Mouse (Mus musculus): ENCODE data around the gene Plvap. TPM values are rescaled to one million over a fixed set of nuclear protein-coding genes. Genes with fewer than 3 reads are reported as not detected.
"Not testable (repeated sequence)": the region's sequence is repeated elsewhere in the genome, so short reads cannot be mapped to it uniquely, and the experiment has no call there.

The Plvap gene
- total RNA-seq, 1 experiment from 2014 or later = not detected

DNA sequence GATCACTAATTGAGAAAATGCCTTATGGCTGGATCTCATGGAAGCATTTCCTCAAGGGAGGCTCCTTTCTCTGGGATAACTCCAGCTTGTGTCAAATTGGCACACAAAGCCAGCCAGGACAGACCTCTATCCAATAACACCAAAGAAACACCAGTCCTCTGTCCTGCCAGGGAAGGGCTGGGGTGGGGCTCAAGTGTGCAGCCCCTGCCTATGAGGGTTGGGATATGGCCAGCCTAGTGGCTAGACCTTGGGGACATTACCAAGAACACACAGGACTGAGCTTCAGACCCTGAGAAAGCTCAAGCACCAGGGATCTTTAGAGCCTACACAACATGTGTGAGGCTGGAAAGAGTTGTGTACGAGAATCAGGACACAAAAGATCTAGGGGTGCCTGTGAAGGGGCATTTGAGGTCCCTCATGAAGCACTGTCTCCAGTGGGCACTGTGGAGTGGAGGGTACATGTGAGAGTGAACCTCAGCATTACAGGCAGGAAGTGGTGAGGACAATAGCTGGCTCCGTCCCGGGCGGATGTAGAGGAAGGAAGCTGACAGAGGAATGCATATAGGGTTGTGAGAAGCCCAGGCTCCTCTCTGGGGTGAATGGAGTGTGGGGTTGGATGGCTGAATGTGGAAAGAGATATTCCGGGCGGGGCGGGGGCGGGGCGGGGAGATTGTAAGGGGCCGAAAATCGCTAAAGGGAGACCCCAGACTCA is 17.0 kb upstream of the Plvap start:
- ATAC-seq (ENCODE audit: extremely low read depth, insufficient number of reproducible peaks, low FRiP score, poor library complexity, severe bottlenecking) = peak; percentile 48; the same call in 1 of the 2 replicates

DNA sequence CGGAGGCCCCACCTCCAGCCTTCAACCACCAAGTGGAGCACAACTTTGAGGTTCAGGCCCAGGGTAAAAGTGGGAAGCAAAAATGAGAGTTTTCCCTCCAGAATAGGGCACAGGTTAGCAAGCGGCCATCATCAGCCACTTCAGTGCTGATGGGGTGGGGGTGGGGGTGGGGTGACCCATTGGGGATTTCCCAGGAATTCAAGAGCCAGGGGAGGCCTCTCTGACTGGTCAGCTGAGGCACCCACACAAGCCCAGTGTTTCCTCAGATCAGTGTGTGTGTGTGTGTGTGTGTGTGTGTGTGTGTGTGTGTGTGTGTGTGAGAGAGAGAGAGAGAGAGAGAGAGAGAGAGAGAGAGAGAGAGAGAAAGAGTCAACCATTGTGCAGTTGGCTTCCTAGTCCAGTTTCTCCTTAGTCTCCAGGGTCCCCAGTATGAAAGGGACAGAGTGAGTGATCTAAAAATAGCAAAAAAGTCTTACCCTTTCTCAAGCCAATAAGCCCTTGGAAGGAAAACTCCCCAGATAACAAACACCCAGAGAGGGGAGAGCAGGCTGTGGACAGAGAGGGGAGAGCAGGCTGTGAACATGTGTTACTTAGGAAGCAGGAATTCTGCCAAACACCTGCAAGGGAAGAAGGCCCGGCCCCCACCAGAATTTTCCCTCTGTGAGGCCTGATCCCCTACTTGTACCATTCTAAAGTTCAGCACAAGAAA is 15.8 kb upstream of the Plvap start:
- no peak for ATAC-seq (ENCODE audit: extremely low read depth, insufficient number of reproducible peaks, low FRiP score, poor library complexity, severe bottlenecking)

DNA sequence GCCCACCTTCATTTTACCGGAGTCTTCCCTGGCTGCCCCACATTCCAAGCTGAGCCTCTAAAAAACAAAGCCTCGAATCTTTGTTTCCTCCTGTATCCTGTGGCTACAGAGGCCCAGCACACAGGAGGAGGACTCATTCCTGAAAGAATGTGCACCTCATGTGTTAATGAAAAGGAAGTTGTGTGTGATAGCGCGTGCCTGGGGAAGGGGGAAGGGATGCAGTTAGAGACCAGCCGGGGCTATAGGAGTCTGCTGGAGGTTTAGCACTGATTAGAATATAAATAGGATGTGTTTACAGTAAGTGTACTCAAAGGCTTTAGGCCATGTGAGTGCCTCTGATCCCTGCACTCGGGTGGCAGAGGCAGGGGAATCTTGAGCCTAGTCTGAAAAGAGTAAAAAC is 14.7 kb upstream of the Plvap start:
- no peak for ATAC-seq (ENCODE audit: extremely low read depth, insufficient number of reproducible peaks, low FRiP score, poor library complexity, severe bottlenecking)

DNA sequence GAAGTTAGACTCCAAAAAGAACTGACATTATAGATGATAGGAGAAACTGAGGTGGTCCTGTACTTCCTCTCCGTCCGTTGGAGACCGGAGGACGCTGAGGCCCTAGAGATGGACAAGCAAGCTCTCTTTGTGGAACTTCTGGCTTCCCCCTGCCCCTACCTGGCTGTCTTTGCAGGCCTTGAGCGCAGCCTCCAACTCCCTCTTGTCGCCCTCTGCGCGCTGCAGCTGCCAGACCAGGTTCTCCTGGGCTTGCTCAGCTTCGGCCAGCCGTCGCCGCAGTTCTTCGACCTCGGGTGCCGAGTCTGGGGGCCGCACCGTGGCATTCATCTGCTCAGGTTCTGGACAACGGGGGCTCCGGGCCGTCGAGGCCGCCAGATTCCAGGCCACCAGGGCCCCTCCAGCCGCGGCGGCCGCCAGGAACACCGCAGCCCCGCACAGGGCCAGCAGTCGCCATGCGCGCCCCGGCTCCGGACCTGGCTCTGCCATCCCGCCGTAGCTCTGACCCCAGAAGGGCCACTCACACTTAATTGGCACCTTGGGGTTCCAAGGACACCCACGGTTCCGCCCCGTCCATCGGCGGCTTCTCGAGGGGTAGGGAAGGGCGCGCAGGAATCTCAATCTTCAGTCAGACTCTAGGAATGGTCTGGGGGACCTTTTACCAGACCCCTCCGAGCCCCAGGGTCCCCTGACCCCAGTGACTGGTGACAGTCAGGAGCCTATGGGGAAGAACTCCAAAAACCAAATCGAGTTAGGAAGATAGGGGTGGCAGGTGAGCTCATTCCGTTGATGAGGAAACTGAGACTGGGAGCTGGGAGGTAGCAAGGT is 13.9 kb upstream of the Plvap start, which contains the start of gene Ccdc194:
TSS of gene Ccdc194 (minus strand) at position 486 of the 825 bp plus-strand sequence.
- no peak for ATAC-seq (ENCODE audit: extremely low read depth, insufficient number of reproducible peaks, low FRiP score, poor library complexity, severe bottlenecking)

GRCm38 (mm10) chr8:71521634-71522033 is 10.1 kb upstream of the Plvap start:
- peak; percentile 80 for ATAC-seq (ENCODE audit: extremely low read depth, insufficient number of reproducible peaks, low FRiP score, poor library complexity, severe bottlenecking)

DNA sequence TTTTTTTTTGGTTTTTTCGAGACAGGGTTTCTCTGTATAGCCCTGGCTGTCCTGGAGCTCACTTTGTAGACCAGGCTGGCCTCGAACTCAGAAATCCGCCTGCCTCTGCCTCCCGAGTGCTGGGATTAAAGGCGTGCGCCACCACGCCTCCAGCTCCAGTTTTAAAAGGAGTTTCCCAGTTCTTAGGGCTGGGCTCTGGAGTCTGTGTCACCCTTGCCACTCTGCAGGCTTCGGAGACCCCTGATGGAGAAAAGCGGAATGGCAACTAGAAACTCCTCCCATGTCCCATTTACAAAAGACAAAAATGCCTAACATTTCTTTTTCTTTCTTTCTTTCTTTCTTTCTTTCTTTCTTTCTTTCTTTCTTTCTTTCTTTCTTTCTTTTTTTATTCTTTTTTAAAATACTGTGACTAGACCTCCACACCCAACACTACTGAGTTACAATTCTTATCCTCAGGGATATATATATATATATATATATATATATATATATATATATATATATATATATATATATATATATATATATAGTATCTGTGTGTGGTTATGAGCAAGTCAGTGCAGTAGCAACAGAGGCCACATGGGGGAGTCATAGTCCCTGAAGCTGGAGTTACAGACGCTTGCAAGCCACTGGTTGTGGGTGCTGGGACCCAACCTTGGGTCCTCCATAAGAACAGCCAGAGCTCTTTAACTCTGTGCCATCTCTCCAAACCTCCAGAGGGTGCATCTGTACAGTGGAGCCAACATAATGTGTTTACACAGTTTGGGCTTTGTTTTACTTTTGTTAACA is 7.7 kb upstream of the Plvap start:
- not testable (repeated sequence) for ATAC-seq (ENCODE audit: extremely low read depth, insufficient number of reproducible peaks, low FRiP score, poor library complexity, severe bottlenecking)

GRCm38 (mm10) chr8:71516786-71517185 is 5.2 kb upstream of the Plvap start:
- no peak for ATAC-seq (ENCODE audit: extremely low read depth, insufficient number of reproducible peaks, low FRiP score, poor library complexity, severe bottlenecking)

- no peak for ATAC-seq (ENCODE audit: extremely low read depth, insufficient number of reproducible peaks, low FRiP score, poor library complexity, severe bottlenecking)
Measured at GRCm38 (mm10) chr8:71515043-71515442, 3.5 kb upstream of the Plvap start.

DNA sequence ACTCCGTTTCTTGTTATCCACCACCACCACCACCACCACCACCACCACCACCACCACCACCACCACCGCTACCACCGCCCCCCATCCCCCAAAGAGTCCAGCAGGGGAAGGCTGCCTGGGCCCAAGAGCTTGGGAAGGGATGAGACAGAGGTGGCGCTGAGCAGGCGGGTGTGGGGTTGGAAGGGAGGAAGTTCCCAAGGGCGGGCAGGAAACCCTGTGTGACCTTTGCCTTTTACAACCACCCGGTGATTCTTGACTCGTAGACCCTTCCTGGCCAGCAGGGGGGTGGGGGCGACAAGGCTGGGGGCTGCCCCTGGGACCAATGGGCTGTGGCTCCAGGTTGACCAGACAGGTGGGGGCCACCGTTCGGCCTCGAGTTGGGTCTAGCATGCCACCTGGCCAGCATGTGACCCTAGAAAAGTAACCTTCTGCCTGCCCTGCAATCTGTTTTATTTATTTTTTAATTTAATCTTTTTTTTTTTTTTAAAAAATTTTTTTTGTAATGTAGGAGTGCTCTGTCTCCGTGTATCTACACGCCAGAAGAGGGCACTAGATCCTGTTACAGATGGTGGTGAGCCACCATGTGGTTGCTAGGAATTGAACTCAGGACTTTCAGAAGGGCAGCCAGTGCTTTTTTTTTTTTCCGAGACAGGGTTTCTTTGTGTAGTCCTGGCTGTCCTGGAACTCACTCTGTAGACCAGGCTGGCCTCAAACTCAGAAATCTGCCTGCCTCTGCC is 1.6 kb upstream of the Plvap start:
- ATAC-seq (ENCODE audit: extremely low read depth, insufficient number of reproducible peaks, low FRiP score, poor library complexity, severe bottlenecking) = no peak

GRCm38 (mm10) chr8:71509316-71509715 is 2.2 kb downstream of the Plvap start:
- ATAC-seq (ENCODE audit: extremely low read depth, insufficient number of reproducible peaks, low FRiP score, poor library complexity, severe bottlenecking) = no peak

DNA sequence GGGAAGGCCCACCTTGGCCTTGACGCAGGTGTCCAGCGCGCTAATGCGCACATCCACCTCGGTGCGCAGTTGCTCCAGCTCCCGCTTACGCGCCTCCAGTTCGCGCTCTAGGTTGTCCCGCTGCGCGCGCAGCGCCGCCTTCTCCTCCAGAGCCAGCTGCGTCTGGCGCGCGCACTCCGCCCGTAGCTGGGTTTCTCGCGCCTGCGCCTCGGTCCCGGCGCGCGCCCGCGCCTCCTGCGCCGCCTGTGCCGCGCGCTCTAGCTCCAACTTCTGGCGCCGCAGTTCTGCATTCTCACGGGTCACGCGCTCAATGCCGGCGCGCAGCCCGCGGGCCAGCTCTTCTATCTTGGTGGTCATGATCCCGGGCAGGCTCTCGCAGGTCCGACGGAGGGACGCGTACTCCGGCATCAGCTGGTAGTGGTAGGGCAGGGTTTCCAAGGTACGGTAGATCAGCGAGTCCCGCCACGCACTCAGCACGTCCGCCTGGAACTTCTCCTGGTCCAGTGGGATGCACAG is 3.9 kb downstream of the Plvap start:
- no peak for ATAC-seq (ENCODE audit: extremely low read depth, insufficient number of reproducible peaks, low FRiP score, poor library complexity, severe bottlenecking)

DNA sequence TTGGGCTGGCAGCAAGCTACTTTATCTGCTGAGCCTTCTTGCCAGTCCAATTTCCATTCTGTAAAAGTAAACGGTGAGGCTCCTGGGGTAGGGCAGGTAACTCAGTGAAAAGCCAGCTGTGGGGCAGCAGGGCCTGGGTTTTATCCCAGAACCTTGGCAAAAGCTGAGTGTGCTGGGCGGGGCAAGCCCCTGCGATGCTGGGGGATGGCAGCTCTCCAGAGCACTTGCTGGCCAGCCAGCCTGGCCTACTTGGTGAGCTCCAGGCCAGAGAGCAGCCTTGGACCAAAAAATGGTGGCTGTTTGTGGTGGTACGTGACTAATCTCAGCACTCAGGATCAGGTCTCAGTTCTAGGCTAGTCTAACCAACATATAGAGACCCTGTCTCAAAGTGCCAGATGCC is 5.6 kb downstream of the Plvap start:
- ATAC-seq (ENCODE audit: extremely low read depth, insufficient number of reproducible peaks, low FRiP score, poor library complexity, severe bottlenecking) = no peak

DNA sequence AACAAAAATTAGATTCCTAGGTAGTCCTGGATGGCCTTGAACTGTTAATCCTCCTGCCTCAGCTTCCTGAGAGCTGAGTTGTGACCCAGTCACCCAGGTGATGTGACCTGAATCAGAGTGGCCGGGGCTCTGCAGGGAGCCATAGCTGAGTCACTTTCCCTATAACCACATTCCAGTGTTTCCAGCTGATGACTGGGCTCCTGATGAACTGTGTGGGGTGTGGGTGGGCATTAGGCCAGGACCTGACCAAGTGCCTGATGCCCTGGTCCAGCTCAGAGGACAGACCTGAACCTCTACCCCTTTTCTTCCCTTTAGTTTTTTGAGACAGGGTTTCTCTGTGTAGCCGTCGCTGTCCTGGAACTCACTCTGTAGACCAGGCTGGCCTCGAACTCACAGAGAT is 6.2 kb downstream of the Plvap start:
- no peak for ATAC-seq (ENCODE audit: extremely low read depth, insufficient number of reproducible peaks, low FRiP score, poor library complexity, severe bottlenecking)

DNA sequence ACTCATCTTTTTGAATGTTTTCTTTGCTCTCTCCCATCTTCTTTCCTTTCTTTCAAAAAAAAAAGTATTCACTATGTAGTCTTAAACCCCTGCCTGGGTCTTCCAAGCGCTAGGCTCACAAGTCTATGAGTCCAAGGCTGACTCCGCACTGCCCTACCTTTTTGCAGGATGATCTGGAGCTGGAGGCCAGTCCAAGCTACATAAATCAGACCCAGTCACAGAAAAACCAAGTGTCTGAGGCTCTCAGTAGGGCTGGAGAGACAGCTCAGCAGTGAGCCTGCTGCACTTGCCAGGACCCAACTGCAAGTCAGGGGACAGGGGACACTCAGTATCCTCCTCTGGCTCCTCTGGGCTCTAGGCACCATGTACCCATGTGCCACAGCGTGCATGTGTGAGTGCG is 7.2 kb downstream of the Plvap start:
- no peak for ATAC-seq (ENCODE audit: extremely low read depth, insufficient number of reproducible peaks, low FRiP score, poor library complexity, severe bottlenecking)

DNA sequence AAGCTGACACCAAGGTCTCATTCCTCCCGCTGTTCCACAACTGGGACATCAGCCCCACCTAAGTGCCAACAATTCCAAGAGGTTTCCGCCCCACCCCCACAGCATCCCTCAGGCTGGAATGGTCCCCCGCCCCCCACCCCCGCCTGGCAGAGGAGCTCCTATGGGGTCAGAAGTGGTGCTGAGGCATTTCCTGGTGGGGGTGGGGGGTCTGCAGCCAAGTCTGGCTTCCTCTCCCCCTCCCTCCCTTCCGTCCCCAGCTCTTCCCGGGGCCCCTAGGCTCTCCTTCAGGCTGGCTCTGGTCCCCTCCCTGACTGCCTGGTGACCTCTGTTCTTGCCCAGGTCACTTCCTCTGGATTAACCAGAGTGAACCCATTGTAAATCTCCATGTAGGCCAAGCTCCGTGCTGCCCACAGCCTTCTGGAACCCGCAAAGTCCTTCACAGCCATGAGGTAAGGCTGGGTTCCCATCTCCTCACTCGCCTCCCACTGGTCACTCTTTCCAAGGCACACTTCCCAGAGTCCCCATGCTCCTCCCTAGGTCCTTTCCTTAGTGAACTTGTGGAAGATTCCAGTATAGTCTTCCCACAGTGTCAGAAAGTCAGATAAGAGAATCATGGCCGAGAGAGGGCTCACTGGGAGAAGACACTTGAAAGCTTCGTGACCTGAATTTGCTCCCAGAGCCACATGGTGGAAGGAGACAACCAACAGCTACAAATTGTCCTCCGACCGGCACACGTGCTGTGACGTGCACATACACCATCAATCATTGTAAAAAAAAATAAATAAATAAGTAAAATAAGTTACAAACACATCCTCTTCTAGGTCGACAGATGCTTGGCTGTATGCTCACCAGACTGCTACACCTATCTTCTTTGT is 12.5 kb downstream of the Plvap start:
- no peak for ATAC-seq (ENCODE audit: extremely low read depth, insufficient number of reproducible peaks, low FRiP score, poor library complexity, severe bottlenecking)

GRCm38 (mm10) chr8:71497881-71498501 is 13.6 kb downstream of the Plvap start:
- ATAC-seq (ENCODE audit: extremely low read depth, insufficient number of reproducible peaks, low FRiP score, poor library complexity, severe bottlenecking) = no peak
